In the genomic region with DNA sequence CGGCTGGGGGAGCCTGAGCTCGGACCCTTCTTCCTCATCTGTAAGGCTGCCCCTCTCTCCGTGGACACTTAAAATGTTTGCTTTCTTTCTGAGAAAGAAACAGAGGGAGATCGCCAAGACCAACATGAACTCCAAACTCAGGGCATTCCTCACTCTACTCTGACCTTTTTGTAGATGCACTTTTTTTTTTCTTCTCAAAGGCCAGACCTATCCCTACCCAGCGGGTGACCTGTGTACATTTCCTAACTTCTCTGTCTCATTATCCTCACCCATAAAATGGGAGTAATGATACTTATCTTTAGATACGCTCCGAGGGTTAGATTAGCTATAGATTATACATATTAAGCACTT, we compare ENCODE assay signal across 8 mouse cellular contexts.
DNase-seq lines count a peak whose midpoint lies in the region; ATAC-seq and TF ChIP-seq lines count a peak whose summit lies in the region.

No protein-coding gene starts in this region.

- peak overlapping the region; percentile 98 for H3K27ac ChIP-seq in embryonic fibroblast, embryonic 13.5 days (ENCODE audit: insufficient read depth, low read length)
- peak overlapping the region; percentile 90 for H3K27ac ChIP-seq in limb, embryonic 13.5 days
- H3K27ac ChIP-seq in olfactory bulb, adult 2 months (ENCODE audit: insufficient read depth, low read depth, low read length) = peak overlapping the region; percentile 90

- no peak for TF ChIP-seq POLR2A in lung, adult 2 months (IDR thresholded peaks at IDR 0.05; ENCODE audit: borderline replicate concordance, extremely low read depth, low read depth, low read length)
- no peak for TF ChIP-seq POLR2A in embryonic fibroblast, embryonic 13.5 days (IDR thresholded peaks at IDR 0.05; ENCODE audit: low read depth, low read length)
- no peak for TF ChIP-seq POLR2A in olfactory bulb, adult 2 months (IDR thresholded peaks at IDR 0.05; ENCODE audit: insufficient read depth, low read depth, low read length)

- no peaks in the 10 kb centered on the region for H3K36me3 ChIP-seq in limb, embryonic 13.5 days

- H3K4me1 ChIP-seq in lung, adult 2 months (ENCODE audit: control insufficient read depth, insufficient read depth, low read length) = peaks cover 16% of the 10 kb centered on the region
- H3K4me1 ChIP-seq in embryonic fibroblast, embryonic 13.5 days (ENCODE audit: control insufficient read depth, insufficient read depth, low read length) = peaks cover 3% of the 10 kb centered on the region; the same call in 1 of the 2 replicates
- peaks cover 24% of the 10 kb centered on the region for H3K4me1 ChIP-seq in limb, embryonic 13.5 days
- H3K4me1 ChIP-seq in olfactory bulb, adult 2 months (ENCODE audit: control insufficient read depth, insufficient read depth, low read length) = peaks cover 3% of the 10 kb centered on the region

- H3K27me3 ChIP-seq in limb, embryonic 13.5 days = no peaks in the 10 kb centered on the region

- H3K4me3 ChIP-seq in lung, adult 2 months (replicated peaks; ENCODE audit: extremely low read depth, low read depth, low read length) = peak overlapping the region; percentile 46
- peak overlapping the region; percentile 43 for H3K4me3 ChIP-seq in embryonic fibroblast, embryonic 13.5 days (ENCODE audit: insufficient read depth, low read length)
- peak overlapping the region; percentile 50 for H3K4me3 ChIP-seq in limb, embryonic 13.5 days
- peak overlapping the region; percentile 65 for H3K4me3 ChIP-seq in olfactory bulb, adult 2 months (ENCODE audit: insufficient read depth, low read depth, low read length)

- peak overlapping the region; percentile 65 for H3K4me2 ChIP-seq in limb, embryonic 13.5 days (replicated peaks)

- DNase-seq in lung, adult 2 months = no peak
- DNase-seq in lung, adult 18-20 months = no peak
- DNase-seq in embryo, embryonic 10.5 days (ENCODE audit: low spot score) = no peak
- no peak for DNase-seq in spleen, postnatal 4 days (ENCODE audit: low spot score in 2 of 2)
- no peak for DNase-seq in ovary, postnatal 36 days (ENCODE audit: low spot score)

- ATAC-seq in limb, embryonic 13.5 days (ENCODE audit: low FRiP score, low read depth) = peak; percentile 11; the same call in 1 of the 2 replicates

- peak overlapping the region; percentile 76 for H3K9ac ChIP-seq in limb, embryonic 13.5 days

- WGBS in lung, adult 2 months = 11% methylated on average over 7 of the region's 7 CpGs
- 16% methylated on average over 7 of the region's 7 CpGs for WGBS in limb, embryonic 13.5 days
- 13% methylated on average over 7 of the region's 7 CpGs for WGBS in olfactory bulb, adult 2 months

- no peak for TF ChIP-seq CTCF in lung, adult 2 months (IDR thresholded peaks at IDR 0.05; ENCODE audit: insufficient read depth, low read length)
- no peak for TF ChIP-seq CTCF in embryonic fibroblast, embryonic 13.5 days (IDR thresholded peaks at IDR 0.05; ENCODE audit: borderline replicate concordance, insufficient read depth, low read length)
- TF ChIP-seq CTCF in olfactory bulb, adult 2 months (IDR thresholded peaks at IDR 0.05; ENCODE audit: insufficient read depth, low read depth, low read length) = no peak

- H3K9me3 ChIP-seq in limb, embryonic 13.5 days = no peaks in the 10 kb centered on the region
